Mouse (Mus musculus) spleen, embryonic (tissue): ENCODE measurements at regions not wholly inside any gene's neighbourhood (a gene's known extent, or its start where the extent isn't known, plus 50 kb on each side); places are given as distances from the start of the nearest gene placed in this dataset.

Experiments used
- CTCF ChIA-PET: fragments of 350-600 bp; sonication (Branson Sonifier 250); formaldehyde crosslinking; loops from one replicate; lab custom pipeline; 2022; lab: Charles Lee

GRCm38 (mm10) chr2:21044781-21045180 lies 76.1 kb upstream of the Arhgap21 start:
- CTCF ChIA-PET = no interaction called here

GRCm38 (mm10) chr2:21044007-21044406 lies 75.3 kb upstream of the Arhgap21 start:
- CTCF ChIA-PET = no interaction called here

- CTCF ChIA-PET = no interaction called here
Measured at GRCm38 (mm10) chr2:21043302-21043701, 74.6 kb upstream of the Arhgap21 start.

GRCm38 (mm10) chr2:21037607-21038006 lies 68.9 kb upstream of the Arhgap21 start:
- CTCF ChIA-PET = no interaction called here

GRCm38 (mm10) chr2:21037181-21037580 lies 68.5 kb upstream of the Arhgap21 start:
- CTCF ChIA-PET = no interaction called here

- CTCF ChIA-PET = no interaction called here
Measured at GRCm38 (mm10) chr2:21035884-21036648, 67.4 kb upstream of the Arhgap21 start.

GRCm38 (mm10) chr2:21034651-21035050 lies 66.0 kb upstream of the Arhgap21 start:
- CTCF ChIA-PET = interaction anchor here (0.6 kb wide), 1 partner anchor 22 kb away, joined by 12 read pairs; no protein-coding TSS in a partner anchor

GRCm38 (mm10) chr2:21030650-21031049 lies 62.0 kb upstream of the Arhgap21 start:
- CTCF ChIA-PET = no interaction called here

- CTCF ChIA-PET = no interaction called here
Measured at GRCm38 (mm10) chr2:21029391-21030010, 60.8 kb upstream of the Arhgap21 start.

GRCm38 (mm10) chr2:21028605-21029004 lies 59.9 kb upstream of the Arhgap21 start:
- CTCF ChIA-PET = no interaction called here

- CTCF ChIA-PET = no interaction called here
Measured at GRCm38 (mm10) chr2:21018535-21018934, 49.9 kb upstream of the Arhgap21 start.
